Mouse (Mus musculus) 416B (cell line): Measurements from ENCODE around the gene Rasgef1a.
A peak's percentile ranks its signal among the peaks of the same experiment; 100 is the strongest.

Source experiments
- DNase-seq: peaks from one replicate; pipeline ENCODE4 v3.0.0; 2011; ENCODE audit warnings: low read depth

Gene Rasgef1a

DNA sequence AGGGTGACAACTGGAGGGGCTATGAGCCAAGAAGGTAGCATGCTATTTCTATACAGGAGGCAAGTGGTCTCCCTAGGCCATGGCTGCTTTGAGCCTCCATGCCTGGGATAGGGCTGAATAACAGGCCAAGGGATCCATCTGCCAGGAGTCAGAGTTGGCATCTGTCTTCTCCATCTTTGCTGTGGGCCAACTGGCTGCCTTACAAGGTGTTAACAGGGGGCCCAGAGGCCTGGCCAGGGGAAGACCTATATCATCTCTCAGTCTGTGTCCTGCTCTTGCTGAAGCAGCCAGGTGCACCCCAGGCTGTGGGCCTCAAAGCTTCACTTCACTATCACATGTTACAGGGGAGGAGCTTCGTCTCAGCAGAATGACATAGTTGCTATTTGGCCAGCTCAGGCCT is 60.9 kb downstream of the Rasgef1a start:
- no peak for DNase-seq

DNA sequence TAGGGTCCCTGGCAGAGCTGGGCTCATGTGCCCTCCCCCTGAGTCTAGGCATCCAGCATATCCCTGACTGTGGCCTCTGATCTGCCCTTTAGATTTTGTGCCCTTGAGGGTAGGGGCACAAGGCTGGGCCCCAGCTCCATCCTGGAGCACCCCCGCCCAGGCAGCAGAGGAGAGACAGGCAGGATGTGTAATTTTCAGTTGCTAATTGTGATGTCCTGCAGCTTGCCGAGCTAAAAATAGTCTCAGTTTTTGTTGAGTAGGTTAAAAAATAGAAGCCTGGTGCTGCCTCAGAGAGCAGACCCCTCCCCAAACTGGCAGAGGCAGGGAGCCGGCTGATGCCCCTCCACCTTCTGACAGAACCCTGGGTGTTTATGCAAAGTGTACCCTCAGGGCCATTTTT is 62.9 kb downstream of the Rasgef1a start:
- DNase-seq: no peak

DNA sequence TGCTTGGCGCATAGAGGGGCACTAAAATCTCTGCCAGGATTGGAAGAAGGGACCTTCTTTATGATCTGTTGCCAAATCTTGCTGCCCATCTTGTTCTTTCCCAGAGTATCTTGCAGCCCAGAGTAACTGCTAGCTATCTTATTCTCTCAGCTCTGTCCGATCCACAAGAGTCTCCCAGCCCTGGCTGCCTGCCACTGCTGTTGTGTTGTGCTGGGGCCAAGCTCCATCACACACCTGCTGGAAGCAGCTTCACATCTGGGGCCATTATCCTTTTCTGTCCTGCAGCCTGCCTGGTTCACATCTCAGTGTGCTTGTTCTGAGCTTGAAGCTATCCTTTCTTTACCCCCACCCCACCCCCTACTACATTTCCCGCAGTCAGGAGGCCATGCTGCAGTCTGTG is 65.0 kb downstream of the Rasgef1a start:
- no peak for DNase-seq

DNA sequence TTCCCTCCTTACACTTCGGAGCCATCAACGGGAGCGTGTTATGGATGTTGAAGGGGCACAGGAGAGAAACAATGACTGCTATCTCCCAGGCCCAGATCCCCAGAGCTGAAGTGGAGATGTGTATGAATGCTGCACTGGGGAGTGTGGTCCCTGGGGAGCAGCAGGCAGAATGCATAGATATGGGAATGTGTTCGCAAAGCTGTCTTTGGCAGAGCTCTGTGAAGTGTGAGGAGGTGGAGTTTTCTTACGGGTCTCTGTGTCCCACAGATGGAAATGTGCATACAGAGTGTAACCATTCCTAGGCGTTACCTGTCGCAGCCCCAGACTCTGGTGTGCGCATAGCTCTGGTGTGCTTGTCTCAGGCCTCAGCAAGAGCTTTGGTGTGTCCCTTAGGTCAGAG is 65.5 kb downstream of the Rasgef1a start:
- DNase-seq: no peak

DNA sequence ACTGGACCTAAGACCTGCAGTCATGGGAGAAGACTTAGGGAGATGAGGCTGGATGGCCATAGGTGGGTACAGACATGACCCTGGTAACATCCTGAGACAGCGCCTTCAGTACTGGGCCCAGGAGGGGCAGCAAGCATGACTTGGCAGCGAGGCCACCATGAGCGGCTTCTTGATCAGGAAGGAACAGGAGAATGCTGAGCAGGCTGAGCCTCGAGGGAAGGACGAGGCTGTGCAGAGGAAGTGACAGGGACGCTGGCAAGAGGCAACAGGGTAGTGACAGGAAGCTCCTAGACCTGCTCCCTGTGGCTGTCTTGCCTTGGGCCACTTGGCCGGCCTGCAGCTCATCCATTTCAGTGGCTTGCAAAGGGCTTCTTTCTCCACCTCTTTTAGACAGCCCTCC is 66.2 kb downstream of the Rasgef1a start:
- DNase-seq: peak; percentile 17

DNA sequence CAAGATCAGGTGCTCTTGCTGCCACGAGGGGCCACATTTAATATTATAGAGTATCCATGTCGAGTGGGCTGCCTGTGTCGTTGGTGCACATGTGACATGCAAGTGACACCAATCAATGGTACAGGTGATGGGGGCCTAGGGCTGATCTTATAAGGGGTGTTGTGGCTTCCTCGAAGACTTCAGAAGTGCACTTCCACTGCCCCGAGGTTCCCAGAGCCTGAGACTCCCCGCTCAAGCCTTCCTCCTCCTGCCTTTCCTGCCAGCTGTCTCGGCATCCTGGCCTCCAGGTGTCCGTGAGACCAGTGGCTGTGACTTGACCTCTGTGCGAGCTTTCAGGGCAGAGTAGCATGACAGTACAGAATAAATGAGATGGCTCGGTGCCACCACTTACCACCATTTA is 67.5 kb downstream of the Rasgef1a start:
- no peak for DNase-seq

DNA sequence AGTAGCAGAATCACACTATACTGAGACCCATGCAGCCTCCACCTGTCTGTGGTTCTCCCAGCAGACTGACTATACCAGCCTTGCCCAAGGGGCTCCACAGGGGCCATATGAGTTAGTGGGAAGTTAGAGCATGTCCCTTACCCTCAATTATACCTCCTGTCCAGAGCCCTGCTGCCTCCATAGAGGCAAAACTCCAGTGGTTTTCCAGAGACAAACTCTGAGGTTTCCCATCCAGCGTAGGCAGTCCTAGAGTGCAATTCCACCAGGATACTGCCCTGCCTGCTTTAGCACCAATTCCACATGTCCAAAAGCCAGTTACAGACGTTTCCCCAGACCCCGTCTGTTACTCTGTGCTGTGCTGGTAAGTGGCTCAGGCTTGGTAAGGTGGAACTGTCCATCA is 68.1 kb downstream of the Rasgef1a start:
- no peak for DNase-seq

DNA sequence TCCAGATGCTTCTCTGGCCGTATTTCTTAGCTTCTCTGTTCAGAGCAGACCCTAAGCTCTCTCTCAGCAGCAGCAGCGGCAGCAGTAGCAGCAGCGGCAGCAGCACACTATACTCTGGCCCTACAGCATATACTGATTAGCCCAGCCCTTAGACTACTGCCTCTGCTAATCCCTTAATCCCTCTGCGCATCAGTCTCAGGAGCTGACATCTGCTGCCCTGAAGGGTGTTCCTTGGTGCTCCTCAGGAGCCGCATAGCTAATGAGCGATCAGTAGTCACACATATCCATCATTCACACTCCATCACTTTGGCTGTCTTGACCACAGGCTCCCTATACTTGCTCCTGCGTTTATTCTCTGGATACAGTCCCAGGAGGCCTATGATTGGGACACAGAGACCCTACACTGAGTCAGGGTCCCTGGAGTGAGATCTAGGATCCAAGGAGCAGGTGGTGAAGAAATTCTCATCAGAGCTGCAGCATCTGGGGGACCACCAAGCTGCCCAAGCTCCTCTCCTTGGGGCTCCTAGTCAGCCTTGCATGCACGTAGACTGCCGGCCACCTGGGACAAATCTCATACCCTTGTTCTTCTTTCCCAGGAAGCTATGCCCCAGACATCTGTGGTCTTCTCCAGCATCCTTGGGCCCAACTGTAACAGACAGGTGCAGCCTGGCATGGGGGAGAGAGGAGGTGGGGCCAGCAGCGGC is 68.7 kb downstream of the Rasgef1a start:
- no peak for DNase-seq

DNA sequence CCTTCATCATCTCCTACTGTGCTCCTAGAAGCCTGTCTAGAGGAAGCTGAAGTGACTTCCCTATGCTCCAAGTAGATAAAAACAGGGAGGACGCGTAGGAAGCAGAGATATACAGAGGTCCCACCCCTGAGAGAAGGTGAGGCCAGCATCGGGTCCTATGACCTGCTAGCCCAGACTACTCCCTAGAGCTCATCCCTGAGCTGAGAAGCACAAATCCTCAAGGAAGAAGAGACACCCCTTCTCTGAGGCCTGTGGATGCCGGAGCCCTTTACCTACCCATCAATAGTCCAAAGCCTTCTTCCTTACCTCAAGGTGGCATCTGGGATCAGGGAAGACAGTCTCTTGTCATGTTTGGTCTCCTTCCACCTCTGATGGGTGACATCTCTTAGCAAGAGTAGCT is 69.5 kb downstream of the Rasgef1a start:
- DNase-seq: no peak

DNA sequence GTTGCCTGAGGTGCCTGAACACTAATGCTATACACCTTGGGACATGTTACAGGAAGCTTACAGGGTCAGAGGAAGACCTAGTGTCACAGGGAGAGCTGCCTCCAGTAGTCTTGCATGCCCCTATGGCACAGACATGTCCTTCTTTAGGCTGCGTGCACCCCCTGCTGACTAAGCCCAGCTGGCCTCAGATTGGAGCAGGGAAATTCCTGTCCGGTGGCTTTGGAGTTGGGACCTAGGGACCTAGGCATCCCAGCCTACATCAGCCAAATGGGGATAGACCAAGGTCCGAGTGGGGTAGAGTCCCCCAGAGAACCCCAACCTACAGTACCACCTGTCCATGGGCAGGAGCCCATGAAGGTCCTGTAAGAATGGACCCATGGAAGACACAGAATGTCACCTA is 71.1 kb downstream of the Rasgef1a start:
- DNase-seq: no peak

DNA sequence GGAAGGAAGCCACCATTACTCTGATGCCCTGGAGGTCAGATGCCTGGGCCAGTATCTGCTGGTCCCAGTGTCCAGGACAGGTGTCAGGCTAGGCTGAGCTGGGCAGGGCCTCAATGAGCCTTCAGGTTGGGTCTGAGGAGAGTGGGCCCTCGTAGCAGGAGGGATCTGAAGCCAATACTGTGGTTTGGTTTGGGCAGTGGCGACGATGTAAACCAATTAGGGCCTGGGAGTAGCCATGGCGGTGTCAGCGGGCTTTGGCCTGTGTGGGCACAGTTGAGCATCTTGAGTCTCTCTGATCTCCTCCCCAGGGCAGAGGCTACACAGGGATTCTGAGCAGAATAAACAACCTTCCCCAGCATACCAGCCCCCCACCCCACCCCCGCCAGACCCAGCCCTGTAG is 72.4 kb downstream of the Rasgef1a start:
- DNase-seq: no peak

DNA sequence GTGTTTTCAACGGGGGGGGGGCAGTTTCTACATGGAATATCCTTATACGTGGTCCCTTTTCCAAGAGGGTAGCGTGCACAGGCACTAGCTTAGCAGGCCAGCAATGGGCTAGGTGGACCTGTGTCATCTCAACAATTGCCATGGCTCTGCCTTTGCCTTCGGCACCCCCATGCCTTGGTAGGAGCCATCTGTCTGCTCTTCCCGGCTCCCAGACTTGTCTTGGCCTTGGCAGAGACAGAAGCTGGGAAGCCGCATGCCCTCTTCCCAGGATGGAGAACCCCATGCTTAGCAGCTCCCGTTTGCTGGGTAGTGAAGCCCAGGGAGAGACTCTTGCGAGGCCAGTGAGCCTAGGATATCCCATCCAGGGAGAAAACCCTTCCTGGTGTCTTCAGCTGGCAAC is 73.4 kb downstream of the Rasgef1a start:
- no peak for DNase-seq

DNA sequence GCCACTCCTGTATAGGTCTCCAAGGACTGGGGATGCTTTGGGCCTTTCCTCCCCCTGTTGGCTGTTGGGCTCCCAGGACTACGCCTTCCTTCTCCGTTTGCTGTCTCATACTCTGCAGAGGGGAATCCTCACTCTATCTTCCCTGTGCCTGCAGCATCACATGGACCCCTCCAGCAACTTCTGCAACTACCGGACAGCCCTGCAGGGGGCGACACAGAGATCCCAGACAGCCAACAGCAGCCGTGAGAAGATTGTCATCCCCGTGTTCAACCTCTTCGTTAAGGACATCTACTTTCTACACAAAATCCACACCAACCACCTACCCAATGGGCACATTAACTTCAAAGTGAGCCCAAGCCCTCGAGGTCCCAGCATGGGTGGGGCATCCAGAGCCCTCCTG is 76.7 kb downstream of the Rasgef1a start:
- DNase-seq: peak; percentile 23

DNA sequence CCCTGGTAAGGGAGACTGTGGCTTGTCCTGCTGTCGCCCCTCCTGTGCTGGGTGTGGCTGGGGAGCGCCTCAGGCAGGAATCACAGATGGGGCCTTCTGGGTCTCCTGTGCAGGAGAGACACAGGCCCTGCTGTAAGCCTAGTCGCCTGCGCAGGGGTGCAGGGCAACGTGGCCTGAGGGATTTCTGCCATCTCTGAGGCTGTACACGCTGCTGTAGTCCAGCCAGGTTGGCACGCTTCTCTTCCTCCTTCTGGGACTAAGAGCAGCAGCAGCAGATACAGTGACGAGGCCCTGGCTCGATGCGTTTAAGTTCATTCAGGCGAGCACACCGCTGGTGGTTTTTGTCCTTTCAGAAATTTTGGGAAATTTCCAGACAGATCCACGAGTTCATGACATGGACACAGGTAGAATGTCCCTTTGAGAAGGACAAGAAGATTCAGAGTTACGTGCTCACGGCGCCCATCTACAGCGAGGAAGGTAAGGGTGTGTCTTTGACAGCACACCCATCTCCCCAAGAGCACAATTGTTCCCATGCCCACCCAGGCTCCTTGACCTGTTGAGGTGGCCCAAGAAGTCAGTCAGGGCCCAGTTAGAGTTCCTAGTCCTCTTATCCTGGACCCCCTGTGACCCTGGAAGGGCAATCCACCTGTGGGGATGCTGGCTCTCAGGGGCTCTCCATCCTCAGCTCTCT is 77.7 kb downstream of the Rasgef1a start:
- DNase-seq: no peak

DNA sequence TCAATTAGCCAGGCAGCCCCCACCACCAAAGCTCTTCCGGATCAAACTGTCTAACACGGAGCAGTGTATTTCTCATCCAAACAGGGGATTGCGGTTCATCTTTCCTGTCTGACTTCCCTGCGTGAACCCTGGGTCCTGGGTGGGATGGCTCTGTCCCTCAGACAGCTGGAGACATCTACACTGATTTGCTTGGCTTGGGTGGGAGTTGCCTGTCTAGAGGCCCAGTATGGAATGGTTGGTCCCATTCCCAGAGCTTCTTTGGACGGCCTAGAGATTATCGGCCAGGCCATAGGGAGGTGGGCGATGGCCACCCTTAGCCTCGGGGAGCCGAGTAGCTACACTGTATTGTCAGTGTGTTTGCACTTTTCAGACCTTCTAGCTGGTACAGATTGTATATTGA is 79.6 kb downstream of the Rasgef1a start:
- no peak for DNase-seq

DNA sequence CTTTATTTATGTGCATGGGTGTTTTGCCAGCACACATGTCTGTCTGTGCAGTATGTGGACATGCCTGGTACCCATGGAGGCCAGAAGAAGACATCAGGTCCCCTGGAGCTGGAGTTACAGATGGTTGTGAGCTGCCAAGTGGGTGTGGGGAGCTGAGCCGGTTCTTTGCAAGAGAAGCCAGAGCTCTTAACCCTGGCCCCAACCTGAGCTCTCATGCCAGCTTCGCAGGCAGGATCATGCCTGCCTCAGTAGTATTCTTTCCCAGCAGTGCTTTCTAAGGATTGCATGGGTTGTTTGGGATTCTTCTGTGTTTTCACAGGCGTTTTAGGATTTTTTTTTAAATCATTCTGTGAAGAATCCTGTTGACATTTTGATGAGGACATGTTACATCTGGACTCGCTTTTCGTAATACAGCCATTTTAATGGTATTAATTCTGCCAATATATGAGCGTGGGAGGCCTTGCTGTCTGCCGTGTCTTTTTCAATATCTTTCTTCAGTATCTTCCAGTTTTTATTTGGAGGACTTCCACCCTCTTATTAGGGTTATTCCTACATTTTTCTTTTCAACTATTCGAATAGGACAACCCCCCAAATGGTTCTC is 86.6 kb downstream of the Rasgef1a start:
- DNase-seq: no peak

DNA sequence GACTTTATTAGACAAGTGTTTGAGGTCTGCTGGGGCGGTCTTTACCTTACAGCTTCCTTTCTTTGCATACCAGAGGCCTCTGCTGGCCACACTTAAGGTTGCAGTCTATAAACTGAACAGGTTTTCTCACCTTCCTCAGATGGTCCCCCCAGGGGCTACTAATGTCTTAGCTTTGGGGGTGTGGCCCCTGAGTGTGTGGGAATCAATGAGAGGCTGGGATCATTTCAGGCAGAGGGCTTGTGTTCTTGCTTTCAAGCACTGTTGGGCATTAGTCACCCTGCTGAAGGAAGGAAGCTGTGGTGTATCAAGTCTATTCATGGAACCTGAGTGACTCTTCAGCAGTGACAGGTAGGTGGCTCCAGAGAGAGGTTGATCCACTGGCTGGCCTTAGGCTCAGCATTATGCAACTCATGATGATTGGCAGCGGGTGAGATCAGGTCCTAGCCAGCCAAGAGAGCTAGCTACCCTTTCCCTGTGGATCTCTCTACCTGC is 88.1 kb downstream of the Rasgef1a start:
- peak; percentile 93 for DNase-seq

DNA sequence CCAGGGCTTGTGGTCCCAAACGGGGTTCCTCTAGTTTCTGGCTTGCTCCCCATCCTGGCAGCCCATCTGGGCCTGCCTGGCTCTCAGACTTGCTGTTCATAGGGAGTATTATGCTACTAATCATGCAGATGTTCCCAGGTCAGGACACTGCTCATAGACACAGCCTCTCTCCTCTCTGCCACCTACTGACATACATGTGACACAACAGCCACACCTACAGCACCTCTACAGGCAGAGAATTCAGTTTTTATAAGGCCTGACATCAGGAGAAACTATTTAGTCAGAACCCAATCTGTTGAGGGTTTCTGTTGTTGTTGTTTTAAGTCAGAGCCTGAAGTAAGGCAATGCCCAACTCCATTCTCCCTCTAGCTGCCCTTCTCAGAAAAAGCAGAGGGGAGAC is 100.6 kb downstream of the Rasgef1a start:
- peak; percentile 41 for DNase-seq

DNA sequence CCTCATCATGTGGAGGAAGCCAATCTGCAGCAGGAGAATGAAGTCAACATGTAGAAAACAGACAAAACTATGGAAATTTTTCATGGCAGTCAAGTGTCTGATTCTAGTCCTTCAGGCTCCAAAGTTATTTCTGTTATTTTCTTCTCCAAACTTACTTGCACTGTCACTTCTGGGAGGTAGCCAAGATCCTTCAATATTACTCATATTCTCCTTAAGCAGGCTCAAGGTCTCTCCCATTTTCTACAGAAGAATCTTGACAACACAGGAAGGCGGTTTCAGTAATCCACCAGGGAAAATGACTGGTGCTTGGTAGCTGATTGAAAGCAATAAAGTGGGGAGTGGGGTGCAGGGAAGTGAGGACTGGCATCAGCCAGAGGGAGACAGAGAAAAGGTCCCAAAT is 111.5 kb downstream of the Rasgef1a start:
- no peak for DNase-seq

DNA sequence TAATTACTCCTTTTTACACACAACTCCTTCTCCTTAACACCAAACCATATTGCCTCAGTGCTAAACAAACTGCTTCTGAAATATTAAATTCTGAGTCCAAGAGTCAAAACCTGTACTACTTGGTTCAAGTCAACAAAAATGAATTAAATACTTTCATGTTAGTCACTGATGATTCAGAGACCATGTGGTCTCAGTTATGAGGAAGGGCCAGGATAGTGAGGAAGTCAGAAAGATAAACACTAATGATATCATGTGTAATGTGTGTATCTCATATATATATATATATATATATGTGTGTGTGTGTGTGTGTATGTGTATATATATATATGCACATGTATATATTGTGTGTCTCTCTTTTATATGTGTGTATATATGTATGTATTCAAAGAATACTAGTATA is 115.3 kb downstream of the Rasgef1a start:
- DNase-seq: peak; percentile 82

DNA sequence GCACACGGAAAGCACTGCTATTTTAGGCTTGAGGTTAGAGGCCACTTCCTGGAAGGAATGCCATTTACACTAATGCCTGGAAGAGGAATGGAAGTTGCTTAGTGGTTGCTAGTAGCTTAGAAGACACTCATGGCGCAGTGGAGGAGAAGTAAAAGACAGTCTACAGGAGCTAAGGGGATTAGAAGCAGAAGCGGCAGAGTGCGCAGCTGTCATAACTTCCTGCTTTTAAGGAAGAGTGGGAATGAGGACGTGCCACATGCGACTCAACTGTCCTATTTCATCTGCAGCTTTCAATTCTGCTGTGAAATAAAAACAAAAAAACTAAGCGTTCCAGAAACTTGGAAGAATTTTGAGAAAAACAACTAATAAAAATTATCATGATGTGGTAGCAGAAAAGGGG is 116.0 kb downstream of the Rasgef1a start:
- DNase-seq: no peak

DNA sequence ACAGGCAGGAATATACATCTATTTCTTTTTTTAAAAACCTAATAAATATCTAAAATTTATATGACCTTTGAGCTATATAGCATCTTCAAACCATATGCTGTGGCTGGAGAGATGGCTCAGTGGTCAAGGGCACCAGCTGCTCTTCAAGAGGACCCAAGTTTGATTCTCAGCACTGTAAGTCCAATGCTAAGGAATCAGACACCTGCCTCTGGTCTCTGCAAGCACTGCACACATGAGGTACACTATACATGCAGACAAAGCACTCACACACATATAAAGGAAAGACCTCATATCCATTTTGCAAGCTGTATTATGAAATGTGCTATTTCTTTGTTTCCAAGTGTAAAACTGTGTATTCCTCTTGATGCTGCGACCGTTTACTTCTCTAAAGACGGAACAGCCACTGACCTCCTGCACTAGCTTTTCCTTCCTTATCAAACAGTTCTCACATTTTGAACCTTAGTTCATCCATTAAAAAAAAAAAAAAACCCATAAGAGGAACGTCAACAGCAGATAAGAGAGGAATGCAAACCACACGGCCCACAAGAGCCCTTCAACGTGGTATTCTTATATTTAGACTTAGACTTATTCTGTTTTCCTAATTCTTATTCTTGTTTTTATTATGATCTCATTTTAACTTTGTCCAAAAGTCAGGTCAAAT is 116.7 kb downstream of the Rasgef1a start:
- DNase-seq: peak; percentile 85

DNA sequence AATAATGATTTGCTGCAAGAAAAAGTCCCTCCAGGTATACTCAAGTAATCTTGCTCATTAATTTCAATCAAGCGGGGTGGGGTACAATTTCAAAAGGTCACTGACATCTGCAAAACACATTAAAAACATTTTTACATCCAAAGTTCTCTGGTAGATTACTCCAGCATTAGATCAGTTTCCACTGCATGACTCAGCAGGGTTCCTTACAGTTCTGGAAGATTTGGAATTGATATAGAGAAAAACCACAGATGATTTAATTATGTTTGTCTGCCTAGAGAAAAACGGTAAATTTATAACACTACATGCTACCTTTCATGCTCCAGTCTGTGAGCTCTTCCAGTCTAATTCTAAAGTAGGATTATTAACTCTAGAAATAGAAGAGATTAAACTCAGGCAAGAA is 118.8 kb downstream of the Rasgef1a start:
- peak; percentile 66 for DNase-seq
